Mouse (Mus musculus) ES-E14 (cell line): ENCODE data around the gene Fam193b. TPM values are rescaled to one million over a fixed set of nuclear protein-coding genes. Genes with fewer than 3 reads are reported as not detected.

Experiments
- DNase-seq: peaks from one replicate; pipeline ENCODE4 v3.0.0-alpha.2; 2013; ENCODE audit warnings: low read depth, low spot score
- H3K27ac ChIP-seq: 2 replicates; pipeline ENCODE4 v1.5.1; 2012; ENCODE audit warnings: low read depth, mild to moderate bottlenecking, low read length, moderate library complexity, mixed read lengths; ENCODE audit not compliant: poor library complexity, insufficient read depth, severe bottlenecking
- H3K36me3 ChIP-seq: 2 replicates; pipeline ENCODE4 v1.6.1; 2012; ENCODE audit warnings: mild to moderate bottlenecking, low read length, moderate library complexity, mixed read lengths; ENCODE audit not compliant: control insufficient read depth, poor library complexity, insufficient read depth, severe bottlenecking
- H3K4me1 ChIP-seq, 2 experiments: fragments of 150-350 bp in 1 of 2; sonication (generic) in 1 of 2; 2 replicates each; pipeline ENCODE4 v1.6.1; 2012; ENCODE audit warnings: low read length in 2 of 2, mild to moderate bottlenecking in 1 of 2, mixed read lengths in 1 of 2; ENCODE audit not compliant: control insufficient read depth in 2 of 2, insufficient read depth in 2 of 2, poor library complexity in 1 of 2
- H3K4me3 ChIP-seq, 2 experiments: fragments of 150-350 bp in 1 of 2; sonication (generic) in 1 of 2; 2 replicates each; pipeline ENCODE4 v1.5.1; 2012; ENCODE audit warnings: low read length in 2 of 2, low read depth in 1 of 2, mild to moderate bottlenecking in 1 of 2, mixed read lengths in 1 of 2; ENCODE audit not compliant: insufficient read depth in 1 of 2, poor library complexity in 1 of 2, severe bottlenecking in 1 of 2
- H3K9ac ChIP-seq: 2 replicates; pipeline ENCODE4 v1.6.1; 2012; ENCODE audit warnings: low read depth, mild to moderate bottlenecking, low read length, mixed read lengths; ENCODE audit not compliant: poor library complexity, insufficient read depth, severe bottlenecking
- H3K9me3 ChIP-seq: fragments of 150-350 bp; sonication (generic); 2 replicates; pipeline ENCODE4 v1.6.1; 2012; ENCODE audit warnings: low read depth, mild to moderate bottlenecking, low read length; ENCODE audit not compliant: control insufficient read depth, insufficient read depth
- CHD2 ChIP-seq: IDR thresholded peaks from 2 replicates; pipeline ENCODE4 v1.6.1; 2014; ENCODE audit warnings: mild to moderate bottlenecking, low read depth, low read length, inconsistent platforms
- HCFC1 ChIP-seq: IDR thresholded peaks from 2 replicates; pipeline ENCODE4 v1.6.1; 2012; ENCODE audit warnings: low read length, inconsistent platforms, borderline replicate concordance; ENCODE audit not compliant: insufficient read depth
- MAFK ChIP-seq: IDR thresholded peaks from 2 replicates; pipeline ENCODE4 v1.6.1; 2014; ENCODE audit warnings: mild to moderate bottlenecking, low read depth, low read length, inconsistent platforms; ENCODE audit not compliant: insufficient read depth
- ZC3H11A ChIP-seq: IDR thresholded peaks from 2 replicates; pipeline ENCODE4 v1.6.1; 2012; ENCODE audit warnings: low read depth, mild to moderate bottlenecking, inconsistent platforms, low read length, borderline replicate concordance
- ZNF384 ChIP-seq: IDR thresholded peaks from 2 replicates; pipeline ENCODE4 v1.6.1; 2012; ENCODE audit warnings: low read depth, low read length, inconsistent platforms
- in situ Hi-C, 2 experiments: fragments of 600-800 bp; cut with MboI; formaldehyde crosslinking; loops; one replicate each; pipeline ENCODE4 v1.15.1; 2025; ENCODE audit warnings: low sequenced_read_pairs in 2 of 2, inconsistent platforms in 1 of 2; ENCODE audit not compliant: unreplicated experiment in 2 of 2
- total RNA-seq: library from RNA; depleted of rRNA; stranded (reverse); fragments of 300-350 nt; gene quantifications from 2 replicates; pipeline ENCODE4 v1.2.3, GENCODE M21; 2012

Fam193b gene
- total RNA-seq, 1 experiment: 50.8 TPM

- no peak for DNase-seq
- Histone ChIP-seq H3K27ac (no peak overlapping the region), H3K9me3 (no peaks in the 10 kb centered on the region), H3K4me1 (peaks cover 2% of the 10 kb centered on the region in 2 experiments; a peak in 1 of 4 replicates), H3K36me3 (peaks cover 28% of the 10 kb centered on the region), H3K9ac (no peak overlapping the region), H3K4me3 (no peak overlapping the region)
- in situ Hi-C loops: no loop called here
- TF ChIP-seq HCFC1 (no peak), MAFK (no peak), ZNF384 (no peak), ZC3H11A (no peak), CHD2 (no peak)
Observed at GRCm38 (mm10) chr13:55547916-55548315, 23.0 kb downstream of the Fam193b start.

GRCm38 (mm10) chr13:55544792-55545191 is 26.1 kb downstream of the Fam193b start:
- peaks cover 0 to 2% of the 10 kb centered on the region in 2 experiments; a peak in 1 of 4 replicates for H3K4me1 ChIP-seq
- H3K4me3 ChIP-seq: no peak overlapping the region
- no peak for DNase-seq
- no peaks in the 10 kb centered on the region for H3K9me3 ChIP-seq
- H3K27ac ChIP-seq: no peak overlapping the region; the same call in 1 of the 2 replicates
- no peak overlapping the region for H3K9ac ChIP-seq
- in situ Hi-C loops: no loop called here
- TF ChIP-seq MAFK (no peak), CHD2 (no peak), HCFC1 (no peak), ZNF384 (no peak), ZC3H11A (no peak)
- H3K36me3 ChIP-seq: peaks cover 41% of the 10 kb centered on the region

- H3K4me1 ChIP-seq: no peaks in the 10 kb centered on the region
- H3K4me3 ChIP-seq: no peak overlapping the region
- peaks cover 38% of the 10 kb centered on the region for H3K36me3 ChIP-seq
- no peak overlapping the region for H3K9ac ChIP-seq
- no peak for DNase-seq
- in situ Hi-C loops: no loop called here
- H3K27ac ChIP-seq: no peak overlapping the region
- no peaks in the 10 kb centered on the region for H3K9me3 ChIP-seq
- TF ChIP-seq ZNF384 (no peak), CHD2 (no peak), HCFC1 (no peak), MAFK (no peak), ZC3H11A (no peak)
Observed at GRCm38 (mm10) chr13:55543447-55543846, 27.5 kb downstream of the Fam193b start.

- no peaks in the 10 kb centered on the region for H3K4me1 ChIP-seq
- H3K36me3 ChIP-seq: peaks cover 38% of the 10 kb centered on the region
- TF ChIP-seq HCFC1: no peak
- TF ChIP-seq CHD2: no peak
- no peak for TF ChIP-seq ZC3H11A
- TF ChIP-seq ZNF384: no peak
- no peak for TF ChIP-seq MAFK
- no peaks in the 10 kb centered on the region for H3K9me3 ChIP-seq
- H3K4me3 ChIP-seq: no peak overlapping the region
- in situ Hi-C loops: no loop called here
- H3K9ac ChIP-seq: no peak overlapping the region
- no peak for DNase-seq
- H3K27ac ChIP-seq: no peak overlapping the region
Observed at GRCm38 (mm10) chr13:55542891-55543290, 28.0 kb downstream of the Fam193b start.

GRCm38 (mm10) chr13:55540933-55541332 is 30.0 kb downstream of the Fam193b start:
- H3K36me3 ChIP-seq: peaks cover 36% of the 10 kb centered on the region
- in situ Hi-C loops: no loop called here

More at GRCm38 (mm10) chr13:55540933-55541332, 30.0 kb downstream of the Fam193b start:
- H3K4me3 ChIP-seq: no peak overlapping the region
- TF ChIP-seq ZNF384: no peak
- no peak for TF ChIP-seq CHD2
- TF ChIP-seq HCFC1: no peak
- TF ChIP-seq ZC3H11A: no peak
- peak; percentile 70 for TF ChIP-seq MAFK
- 0 out of 4 replicates have a peak, but pooled peaks cover 0 to 2% of the 10 kb centered on the region in 2 experiments for H3K4me1 ChIP-seq
- no peak overlapping the region for H3K9ac ChIP-seq
- no peaks in the 10 kb centered on the region for H3K9me3 ChIP-seq
- H3K27ac ChIP-seq: no peak overlapping the region
- no peak for DNase-seq
